Mouse (Mus musculus) lung, embryonic 15.5 days (tissue): ENCODE results near the gene Usp11. TPM values are rescaled to one million over a fixed set of nuclear protein-coding genes. Genes with fewer than 3 reads are reported as not detected.

ENCODE experiments used
- ATAC-seq: fragments of 200-750 bp; cut with Nextera tagmentation; 2 replicates; pipeline ENCODE4 v1.8.0; 2017; ENCODE audit warnings: moderate number of reproducible peaks, borderline replicate concordance; ENCODE audit not compliant: low FRiP score, low TSS enrichment; ENCODE audit errors: extremely low read depth
- H3K27ac ChIP-seq: fragments of 300-500 bp; sonication (generic); 2 replicates; pipeline ENCODE4 v1.5.1; 2015; ENCODE audit warnings: moderate library complexity, mild to moderate bottlenecking, inconsistent platforms
- H3K27me3 ChIP-seq: fragments of 300-500 bp; sonication (generic); 2 replicates; pipeline ENCODE4 v1.6.1; 2015; ENCODE audit warnings: inconsistent platforms
- H3K36me3 ChIP-seq: fragments of 300-500 bp; sonication (generic); 2 replicates; pipeline ENCODE4 v1.6.1; 2015; ENCODE audit warnings: inconsistent platforms
- H3K4me1 ChIP-seq: fragments of 300-500 bp; sonication (generic); 2 replicates; pipeline ENCODE4 v1.6.1; 2015; ENCODE audit warnings: inconsistent platforms
- H3K4me2 ChIP-seq: fragments of 300-500 bp; sonication (generic); 2 replicates; pipeline ENCODE4 v1.6.1; 2015; ENCODE audit warnings: inconsistent platforms, mild to moderate bottlenecking, moderate library complexity
- H3K4me3 ChIP-seq: fragments of 300-500 bp; sonication (generic); 2 replicates; pipeline ENCODE4 v1.5.1; 2015; ENCODE audit warnings: mild to moderate bottlenecking, inconsistent platforms
- H3K9ac ChIP-seq: fragments of 300-500 bp; sonication (generic); 2 replicates; pipeline ENCODE4 v1.6.1; 2015; ENCODE audit warnings: inconsistent platforms
- H3K9me3 ChIP-seq: fragments of 300-500 bp; sonication (generic); 2 replicates; pipeline ENCODE4 v1.6.1; 2016; ENCODE audit warnings: inconsistent platforms
- WGBS: fragments of 180-500 bp; shearing (Covaris S2); methylation state at CpG from one replicate; pipeline ENCODE4 v1.1.7; 2015; 5-methylcytosine and 5-hydroxymethylcytosine counted together
- polyA plus RNA-seq: library from polyadenylated mRNA; unstranded; fragments of >200 nt; fragmentation: Nextera tagmentation; extraction: Ambion mirVana; gene quantifications from 2 replicates; pipeline ENCODE4 v1.2.1, GENCODE M21; 2015

The Usp11 gene
- polyA plus RNA-seq: 38.1 and 38.7 TPM in 2 replicates

DNA sequence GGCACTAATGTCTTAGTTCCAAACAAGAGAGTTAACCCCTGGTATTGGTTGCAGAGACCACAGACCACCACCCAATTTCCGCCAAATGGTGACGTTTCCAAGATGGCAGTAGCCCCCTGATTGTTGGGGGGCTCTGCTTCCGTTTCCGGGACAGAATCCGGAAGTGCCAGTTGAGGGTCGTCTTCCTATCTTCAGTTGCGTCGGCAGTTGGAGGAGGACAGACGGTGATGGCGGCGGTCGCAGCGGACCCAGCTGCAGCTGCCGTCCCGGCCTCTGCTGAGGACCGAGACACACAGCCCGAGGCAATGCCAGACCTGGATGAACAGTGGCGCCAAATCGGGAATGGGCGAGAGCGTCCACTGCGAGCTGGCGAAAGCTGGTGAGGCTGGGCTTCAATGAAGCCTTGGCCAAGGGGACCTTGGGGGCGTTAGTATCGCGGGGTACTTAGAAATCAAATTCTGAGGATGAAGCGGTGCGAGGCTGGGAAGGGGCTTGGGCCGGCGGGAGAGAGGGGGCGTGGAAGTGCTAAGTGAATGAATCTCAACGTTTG, at the start of gene Usp11:
Usp11 (plus strand) TSS at position 166 of the 550 bp plus-strand sequence.
- Histone ChIP-seq H3K27ac (peak within 1 kb of the TSS; percentile 97), H3K9me3 (no peaks in the 10 kb centered on the region), H3K4me2 (peak within 1 kb of the TSS; percentile 53), H3K9ac (peak within 1 kb of the TSS; percentile 55), H3K4me3 (peak within 1 kb of the TSS; percentile 57), H3K36me3 (peaks cover 6% of the 10 kb centered on the region; the same call in 1 of the 2 replicates), H3K4me1 (no peaks in the 10 kb centered on the region), H3K27me3 (no peaks in the 10 kb centered on the region)
- 21% methylated on average over 30 of the region's 32 CpGs for WGBS
- ATAC-seq: peak; percentile 62; the same call in 1 of the 2 replicates

DNA sequence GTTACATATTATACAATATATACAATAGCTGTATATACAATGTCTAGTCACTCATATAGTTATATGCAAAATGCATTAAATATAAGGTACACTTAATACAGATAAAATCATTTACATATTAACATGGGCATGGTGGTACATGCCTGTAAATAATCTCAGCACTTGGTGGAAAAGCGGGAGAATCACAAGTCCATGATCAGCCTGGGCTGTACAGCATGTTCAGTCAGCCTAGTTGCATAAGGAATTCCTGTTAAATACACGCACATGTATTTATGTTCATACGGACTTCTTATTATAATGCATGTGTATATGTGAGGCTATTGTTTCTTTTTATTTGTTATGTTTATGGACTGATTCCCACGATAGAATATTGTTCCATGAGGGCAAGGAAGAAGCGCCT, 46.1 kb upstream of the Usp11 start:
- no peaks in the 10 kb centered on the region for H3K27me3 ChIP-seq
- H3K4me2 ChIP-seq: peak overlapping the region; percentile 79
- no peak overlapping the region for H3K27ac ChIP-seq
- 23% methylated on average over 5 of the region's 5 CpGs for WGBS
- no peaks in the 10 kb centered on the region for H3K4me1 ChIP-seq
- H3K36me3 ChIP-seq: no peaks in the 10 kb centered on the region
- ATAC-seq: no peak
- H3K4me3 ChIP-seq: peak overlapping the region; percentile 53
- H3K9me3 ChIP-seq: no peaks in the 10 kb centered on the region
- no peak overlapping the region for H3K9ac ChIP-seq

- peak; percentile 89 for ATAC-seq
- Histone ChIP-seq H3K9ac (peak within 1 kb of the TSS; percentile 49), H3K9me3 (no peaks in the 10 kb centered on the region), H3K4me2 (peak within 1 kb of the TSS; percentile 79), H3K4me3 (peak within 1 kb of the TSS; percentile 53), H3K27me3 (no peaks in the 10 kb centered on the region), H3K27ac (peak within 1 kb of the TSS; percentile 63), H3K36me3 (no peaks in the 10 kb centered on the region), H3K4me1 (no peaks in the 10 kb centered on the region)
- 12% methylated on average over 27 of the region's 27 CpGs for WGBS
Measured at GRCm38 (mm10) chrX:20658026-20658652, 45.6 kb upstream of the Usp11 start, which contains the start of gene Uba1. TSS of gene Uba1 (plus strand) at chrX:20658326.

DNA sequence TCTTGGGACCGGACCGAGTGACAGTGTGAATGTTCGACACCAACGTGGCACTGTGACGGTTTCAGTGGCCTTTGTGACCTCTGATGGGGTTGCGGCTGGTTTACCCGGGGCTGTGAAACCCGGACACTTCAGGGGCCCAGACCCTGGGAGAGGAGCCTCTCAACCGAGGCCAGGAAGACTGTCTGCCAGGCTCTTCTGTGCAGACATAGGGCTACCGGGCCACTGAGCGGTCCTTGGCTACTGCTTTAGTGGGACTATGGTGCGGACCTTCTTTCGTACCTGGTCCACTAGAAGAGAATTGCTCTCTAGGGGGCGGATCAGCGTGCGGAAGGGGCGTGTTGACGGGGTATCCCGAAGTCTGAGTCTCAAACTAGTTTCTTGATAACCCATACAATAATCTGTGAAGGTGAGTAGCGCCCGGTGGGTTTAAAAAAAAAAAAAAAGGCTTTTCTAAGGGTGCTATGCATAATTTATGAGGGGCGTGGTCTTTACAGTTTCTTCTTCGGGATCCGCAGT, 44.8 kb upstream of the Usp11 start:
- WGBS: 14% methylated on average over 24 of the region's 24 CpGs
- peak overlapping the region; percentile 53 for H3K4me3 ChIP-seq
- peak overlapping the region; percentile 79 for H3K4me2 ChIP-seq
- H3K9me3 ChIP-seq: no peaks in the 10 kb centered on the region
- H3K27me3 ChIP-seq: no peaks in the 10 kb centered on the region
- H3K36me3 ChIP-seq: no peaks in the 10 kb centered on the region
- ATAC-seq: peak; percentile 9; the same call in 1 of the 2 replicates
- peak overlapping the region; percentile 63; the same call in 1 of the 2 replicates for H3K27ac ChIP-seq
- no peaks in the 10 kb centered on the region for H3K4me1 ChIP-seq
- H3K9ac ChIP-seq: peak overlapping the region; percentile 49

DNA sequence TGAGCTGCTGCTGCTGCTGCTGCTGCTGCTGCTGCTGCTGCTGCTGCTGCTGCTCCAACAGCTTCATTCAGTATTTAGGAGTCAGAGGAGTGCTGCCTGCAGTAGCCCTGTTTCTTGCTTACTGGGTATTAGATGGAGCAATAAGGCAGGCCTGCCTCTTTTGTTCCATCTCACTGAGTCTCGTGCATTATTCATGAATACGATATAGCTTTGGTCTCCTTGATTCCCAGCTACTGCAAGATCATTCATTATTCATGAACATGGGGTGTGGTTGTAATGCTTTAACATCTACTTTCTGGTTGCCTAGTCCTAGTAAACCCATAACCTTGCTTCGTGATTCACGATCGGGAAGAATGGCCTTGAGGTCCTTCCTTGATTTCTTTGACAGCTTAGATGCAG, 41.4 kb upstream of the Usp11 start:
- no peak overlapping the region for H3K27ac ChIP-seq

GRCm38 (mm10) chrX:20662716-20663443, 40.8 kb upstream of the Usp11 start:
- H3K4me1 ChIP-seq: no peaks in the 10 kb centered on the region
- H3K36me3 ChIP-seq: no peaks in the 10 kb centered on the region; the same call in 1 of the 2 replicates
- peak overlapping the region; percentile 57 for H3K4me2 ChIP-seq
- no peaks in the 10 kb centered on the region for H3K9me3 ChIP-seq
- no peaks in the 10 kb centered on the region for H3K27me3 ChIP-seq
- peak; percentile 87 for ATAC-seq
- H3K4me3 ChIP-seq: peak overlapping the region; percentile 65
- WGBS: 15% methylated on average over 28 of the region's 28 CpGs
- peak overlapping the region; percentile 79 for H3K27ac ChIP-seq
- peak overlapping the region; percentile 70 for H3K9ac ChIP-seq

More for the DNA sequence above, 41.4 kb upstream of the Usp11 start:
- no peaks in the 10 kb centered on the region for H3K4me1 ChIP-seq
- H3K4me3 ChIP-seq: peak overlapping the region; percentile 65; the same call in 1 of the 2 replicates
- 27% methylated on average over 5 of the region's 5 CpGs for WGBS
- no peak overlapping the region for H3K4me2 ChIP-seq
- no peaks in the 10 kb centered on the region for H3K27me3 ChIP-seq
- H3K9me3 ChIP-seq: no peaks in the 10 kb centered on the region
- no peak for ATAC-seq
- H3K9ac ChIP-seq: no peak overlapping the region
- H3K36me3 ChIP-seq: no peaks in the 10 kb centered on the region; the same call in 1 of the 2 replicates

DNA sequence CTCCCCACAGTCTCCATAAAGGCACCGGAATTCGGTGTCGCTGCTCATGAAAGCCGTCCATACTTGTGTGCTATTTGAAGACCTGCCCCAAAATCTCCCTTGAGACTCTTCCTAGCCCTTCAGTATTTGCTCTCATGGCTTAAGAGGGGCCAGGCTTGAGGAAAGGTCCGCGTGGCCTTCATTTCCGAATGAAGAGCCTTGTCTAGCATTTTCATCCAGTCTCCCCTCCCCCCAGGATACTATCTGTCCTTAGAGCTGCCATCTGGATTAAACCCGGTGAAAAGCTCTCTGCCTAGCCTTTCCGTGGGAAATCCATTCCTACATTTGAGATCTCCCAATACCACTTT, 40.3 kb upstream of the Usp11 start:
- H3K4me3 ChIP-seq: peak overlapping the region; percentile 65
- H3K36me3 ChIP-seq: peaks cover 2% of the 10 kb centered on the region; the same call in 1 of the 2 replicates
- H3K4me1 ChIP-seq: no peaks in the 10 kb centered on the region
- ATAC-seq: no peak
- no peaks in the 10 kb centered on the region for H3K9me3 ChIP-seq
- WGBS: 9% methylated on average over 9 of the region's 9 CpGs
- peak overlapping the region; percentile 57 for H3K4me2 ChIP-seq
- H3K27me3 ChIP-seq: no peaks in the 10 kb centered on the region
- peak overlapping the region; percentile 79 for H3K27ac ChIP-seq
- peak overlapping the region; percentile 70 for H3K9ac ChIP-seq

DNA sequence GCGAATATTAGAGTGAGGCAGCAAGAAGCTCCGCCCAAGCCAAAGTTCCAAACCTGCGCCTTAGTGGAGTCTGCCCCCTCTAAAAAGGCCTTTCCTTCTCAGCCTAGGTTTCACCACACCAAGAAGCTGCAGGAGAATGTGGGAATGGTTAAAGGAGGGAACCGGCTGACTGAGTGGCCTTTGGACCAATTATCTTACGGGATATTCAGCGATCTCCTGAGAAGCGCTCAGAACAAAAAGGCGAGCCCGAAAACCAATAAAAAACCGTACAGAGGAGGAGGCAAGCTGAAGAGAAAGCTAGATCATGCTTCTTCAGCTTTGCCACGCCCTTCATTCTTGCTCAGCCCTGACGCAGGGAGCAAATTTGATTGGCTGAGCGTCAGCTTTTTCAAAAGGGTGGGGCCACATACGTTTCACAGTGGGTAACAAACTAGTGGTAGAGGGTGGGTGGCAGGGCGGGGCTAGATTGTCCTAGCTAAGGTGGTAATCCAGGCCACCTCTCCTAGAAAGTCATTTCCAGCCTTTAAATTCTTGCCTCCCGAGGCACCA, 16.1 kb upstream of the Usp11 start, which contains the start of gene Cdk16:
Cdk16 (plus strand) TSS at position 436 of the 549 bp plus-strand sequence.
- Histone ChIP-seq H3K27me3 (no peaks in the 10 kb centered on the region), H3K4me3 (peak within 1 kb of the TSS; percentile 69), H3K36me3 (peaks cover 4% of the 10 kb centered on the region), H3K4me1 (peaks cover 8% of the 10 kb centered on the region; the same call in 1 of the 2 replicates), H3K9ac (peak within 1 kb of the TSS; percentile 89), H3K4me2 (peak within 1 kb of the TSS; percentile 71), H3K27ac (peak within 1 kb of the TSS; percentile 98), H3K9me3 (no peaks in the 10 kb centered on the region)
- WGBS: 17% methylated on average over 16 of the region's 16 CpGs
- ATAC-seq: peak; percentile 96

- Histone ChIP-seq H3K9ac (peak overlapping the region; percentile 89), H3K4me2 (peak overlapping the region; percentile 71), H3K9me3 (no peaks in the 10 kb centered on the region), H3K36me3 (no peaks in the 10 kb centered on the region), H3K4me1 (peaks cover 8% of the 10 kb centered on the region; the same call in 1 of the 2 replicates), H3K4me3 (peak overlapping the region; percentile 69), H3K27me3 (no peaks in the 10 kb centered on the region), H3K27ac (peak overlapping the region; percentile 98)
- 10% methylated on average over 33 of the region's 33 CpGs for WGBS
- ATAC-seq: peak; percentile 89
Measured at GRCm38 (mm10) chrX:20688068-20688547, 15.6 kb upstream of the Usp11 start.

DNA sequence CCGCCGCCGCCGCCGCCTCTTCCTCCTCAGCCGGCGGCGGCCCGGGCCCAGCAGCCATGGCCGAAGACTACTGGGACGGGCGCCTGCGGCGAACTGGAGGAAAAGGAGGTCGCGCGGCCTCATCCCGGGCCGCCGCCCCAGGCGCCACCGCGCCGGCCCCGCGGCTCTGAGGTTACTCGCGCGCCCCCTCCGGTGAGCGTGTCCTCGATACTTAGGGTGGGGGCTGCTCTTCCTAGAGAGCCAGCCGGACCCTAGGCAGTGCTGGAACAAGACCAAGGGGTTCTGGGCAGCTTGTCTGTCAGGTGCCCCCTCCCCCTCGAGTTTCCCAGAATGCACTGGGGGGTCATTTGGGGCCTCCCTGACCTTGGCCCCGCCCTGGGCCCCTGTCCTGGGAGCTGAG, 15.1 kb upstream of the Usp11 start:
- ATAC-seq: peak; percentile 45; the same call in 1 of the 2 replicates
- H3K9me3 ChIP-seq: no peaks in the 10 kb centered on the region
- H3K9ac ChIP-seq: peak overlapping the region; percentile 89
- H3K4me1 ChIP-seq: peaks cover 8% of the 10 kb centered on the region; the same call in 1 of the 2 replicates
- H3K27me3 ChIP-seq: no peaks in the 10 kb centered on the region
- H3K4me2 ChIP-seq: peak overlapping the region; percentile 71
- H3K36me3 ChIP-seq: peaks cover 2% of the 10 kb centered on the region; the same call in 1 of the 2 replicates
- WGBS: 6% methylated on average over 26 of the region's 35 CpGs
- peak overlapping the region; percentile 69 for H3K4me3 ChIP-seq
- peak overlapping the region; percentile 98 for H3K27ac ChIP-seq

GRCm38 (mm10) chrX:20691566-20691965, 12.1 kb upstream of the Usp11 start:
- no peak for ATAC-seq
- Histone ChIP-seq H3K36me3 (peaks cover 25% of the 10 kb centered on the region), H3K27ac (no peak overlapping the region), H3K4me2 (no peak overlapping the region), H3K9ac (no peak overlapping the region), H3K4me3 (no peak overlapping the region), H3K27me3 (no peaks in the 10 kb centered on the region), H3K4me1 (peaks cover 8% of the 10 kb centered on the region; the same call in 1 of the 2 replicates), H3K9me3 (no peaks in the 10 kb centered on the region)
- whole genome bisulfite sequencing: 58% methylated on average over 3 of the region's 3 CpGs
